Mouse (Mus musculus): ENCODE results near the gene Olfr517. TPM values are rescaled to one million over a fixed set of nuclear protein-coding genes. Genes with fewer than 3 reads are reported as not detected.

Olfr517 gene
- not detected for total RNA-seq (2023)

DNA sequence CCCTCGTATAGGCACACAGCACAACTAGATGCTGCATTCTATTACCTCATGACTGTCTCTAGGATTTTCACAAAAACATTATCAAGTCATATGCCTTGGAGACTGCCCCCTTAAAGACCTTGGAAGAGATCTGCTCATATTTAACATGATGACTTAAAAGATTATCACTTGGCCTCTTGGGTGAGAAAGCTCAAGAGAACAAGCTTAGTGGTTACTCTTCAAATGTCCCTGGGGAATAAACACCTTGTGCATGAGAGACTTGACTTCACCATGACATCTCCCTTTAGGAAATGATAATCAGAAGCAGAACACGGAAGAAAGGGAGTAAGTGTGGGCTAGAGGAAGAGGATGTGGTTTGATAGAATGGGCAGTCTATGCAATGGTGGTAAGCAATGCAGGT lies at the start of gene Olfr517:
Olfr517 (minus strand) TSS at position 101 of the 400 bp plus-strand sequence.

DNA sequence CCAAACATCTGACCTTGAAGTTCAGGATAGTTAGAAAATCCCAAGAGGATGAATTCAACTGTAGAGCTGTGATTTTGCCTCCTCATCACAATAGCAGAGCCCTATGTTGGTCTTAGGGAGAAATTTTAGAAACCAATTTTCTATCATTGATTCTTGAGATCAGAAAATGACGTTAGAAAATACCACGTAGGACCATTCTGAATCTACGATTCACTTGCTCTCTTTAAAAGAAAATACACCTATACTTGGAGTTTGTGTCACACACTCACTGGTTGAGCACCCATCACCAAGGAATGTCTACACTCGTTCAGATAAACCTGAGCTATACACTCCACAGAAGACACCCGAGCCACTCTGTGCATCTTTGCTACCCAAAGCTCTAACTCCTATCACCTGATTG lies 22.1 kb upstream of the Olfr517 start, which contains the start of gene Olfr519:
Olfr519 (minus strand) TSS at position 101 of the 400 bp plus-strand sequence.

DNA sequence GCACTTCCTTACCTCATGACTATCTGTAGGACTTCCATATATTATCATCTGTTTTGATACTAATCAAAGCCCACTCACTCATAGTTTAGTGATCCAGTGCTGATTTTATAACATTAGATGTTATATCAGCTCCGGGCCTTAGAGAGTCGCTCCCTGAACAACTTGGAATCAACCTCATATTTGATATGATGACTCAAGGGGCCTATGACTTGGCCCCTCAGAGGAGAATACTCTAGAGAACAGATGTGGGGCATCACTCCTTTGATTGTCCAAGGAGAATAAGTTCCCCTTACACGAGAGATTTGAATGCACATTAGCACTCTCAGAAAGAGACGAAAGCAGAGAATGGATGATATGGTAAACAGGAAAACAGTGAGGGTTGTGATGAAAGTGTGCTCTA lies 12.7 kb upstream of the Olfr517 start, which contains the start of gene Olfr518:
Olfr518 (minus strand) TSS at position 101 of the 400 bp plus-strand sequence.

DNA sequence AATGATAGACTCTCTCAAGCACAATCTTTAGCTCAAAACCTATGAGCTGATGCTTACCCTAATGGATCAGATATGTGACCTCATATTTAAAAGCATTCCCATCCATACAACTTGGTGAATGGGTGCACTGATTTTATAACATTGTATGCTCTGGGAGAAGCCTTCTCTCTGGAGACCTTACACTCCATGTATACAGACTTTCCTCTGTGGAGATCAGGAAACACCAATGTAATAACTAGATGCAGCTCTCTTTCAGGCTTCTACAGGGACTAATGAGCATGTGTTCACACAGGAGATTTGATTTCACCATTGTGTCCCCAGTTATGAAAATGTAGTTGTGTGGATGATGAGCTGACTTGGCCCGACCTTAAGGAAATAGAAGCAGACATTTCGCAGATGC lies 21.8 kb downstream of the Olfr517 start, which contains the start of gene Olfr516:
Olfr516 (minus strand) TSS at position 101 of the 400 bp plus-strand sequence.

DNA sequence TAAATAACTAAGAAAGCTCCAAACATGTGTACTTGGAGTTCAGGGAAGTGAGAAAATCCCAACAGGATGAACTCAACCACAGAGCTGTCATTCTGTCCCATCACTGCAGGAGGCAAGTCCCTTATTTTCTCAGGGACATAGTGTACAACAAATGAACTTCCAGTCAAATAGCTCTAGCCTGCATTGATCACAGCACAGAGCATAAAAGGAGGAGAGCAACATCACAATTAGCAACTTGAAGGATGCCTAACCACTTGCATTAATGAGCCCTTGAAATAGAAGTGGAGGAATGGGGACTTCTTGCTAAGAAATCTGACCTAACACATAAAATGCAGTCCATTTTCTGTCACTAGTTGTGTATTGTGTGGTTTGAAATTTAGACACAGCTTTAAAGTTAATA lies 46.3 kb downstream of the Olfr517 start, which contains the start of gene Olfr514:
Olfr514 (minus strand) TSS at position 101 of the 400 bp plus-strand sequence.

Other genes with a start within 250 kb of the Olfr517 start
- not detected for gene Olfr508, start 242.4 kb downstream of the Olfr517 start, total RNA-seq (2023)
- gene Olfr509, start 220.5 kb downstream of the Olfr517 start, total RNA-seq (2023), result under 1 TPM in 1 of 2 experiments, not detected in 1; 0.15 TPM
- not detected for gene Olfr510, start 206.0 kb downstream of the Olfr517 start, total RNA-seq (2023)
- not detected for gene Olfr512, start 159.1 kb downstream of the Olfr517 start, total RNA-seq (2023)
- not detected for gene Olfr513, start 121.4 kb downstream of the Olfr517 start, total RNA-seq (2023)
- not detected for gene Olfr514, start 46.4 kb downstream of the Olfr517 start, total RNA-seq (2023)
- gene Olfr516, start 21.9 kb downstream of the Olfr517 start, total RNA-seq (2023), result not detected
- gene Olfr518, start 12.6 kb upstream of the Olfr517 start, total RNA-seq (2023), result not detected
- not detected for gene Olfr519, start 22.0 kb upstream of the Olfr517 start, total RNA-seq (2023)
- 1 to 10 TPM; 3.9 to 5.3 TPM for gene Nlrp10, start 57.8 kb upstream of the Olfr517 start, total RNA-seq (2023)
- 100 to 1,000 TPM; 252 to 278 TPM for gene Eif3f, start 62.0 kb upstream of the Olfr517 start, total RNA-seq (2023)
- 1 to 10 TPM; 2.5 to 4.0 TPM for gene Tub, start 78.0 kb upstream of the Olfr517 start, total RNA-seq (2023)
- under 1 TPM; 0.36 to 0.70 TPM for gene Ric3, start 211.0 kb upstream of the Olfr517 start, total RNA-seq (2023)

Data from B cell, adult 67 days (primary cell).